Mouse (Mus musculus) limb, embryonic 11.5 days (tissue): ENCODE data around the gene Prr5l. TPM values are rescaled to one million over a fixed set of nuclear protein-coding genes. Genes with fewer than 3 reads are reported as not detected.

Experiments used
- ATAC-seq: fragments of 200-750 bp; cut with Nextera tagmentation; 2 replicates; pipeline ENCODE4 v1.8.0; 2017; ENCODE audit warnings: low read depth; ENCODE audit not compliant: insufficient number of reproducible peaks, low FRiP score, low TSS enrichment
- DNase-seq: peaks from one replicate; pipeline ENCODE4 v3.0.0-alpha.2; 2015; ENCODE audit warnings: low spot score
- H3K27ac ChIP-seq: fragments of 300-500 bp; sonication (generic); replicated peaks from 2 replicates; pipeline ENCODE4 v1.5.1; 2014; ENCODE audit warnings: low read depth, mild to moderate bottlenecking, low read length
- H3K27me3 ChIP-seq: fragments of 300-500 bp; sonication (generic); 2 replicates; pipeline ENCODE4 v1.6.1; 2014; ENCODE audit warnings: mild to moderate bottlenecking, low read length, mixed read lengths; ENCODE audit not compliant: control insufficient read depth, insufficient read depth
- H3K36me3 ChIP-seq: fragments of 300-500 bp; sonication (generic); 2 replicates; pipeline ENCODE4 v1.6.1; 2014; ENCODE audit warnings: mild to moderate bottlenecking, low read length, moderate library complexity, mixed read lengths; ENCODE audit not compliant: control insufficient read depth, insufficient read depth
- H3K4me1 ChIP-seq: fragments of 300-500 bp; sonication (generic); 2 replicates; pipeline ENCODE4 v1.6.1; 2014; ENCODE audit warnings: low read length, mixed read lengths; ENCODE audit not compliant: control insufficient read depth, insufficient read depth
- H3K4me2 ChIP-seq: fragments of 300-500 bp; sonication (generic); 2 replicates; pipeline ENCODE4 v1.6.1; 2014; ENCODE audit warnings: low read depth, mild to moderate bottlenecking, moderate library complexity; ENCODE audit not compliant: severe bottlenecking
- H3K4me3 ChIP-seq: fragments of 300-500 bp; sonication (generic); 2 replicates; pipeline ENCODE4 v1.5.1; 2014; ENCODE audit warnings: low read depth, low read length
- H3K9ac ChIP-seq: fragments of 300-500 bp; sonication (generic); 2 replicates; pipeline ENCODE4 v1.6.1; 2014; ENCODE audit warnings: mild to moderate bottlenecking, low read length
- H3K9me3 ChIP-seq: fragments of 300-500 bp; sonication (generic); 2 replicates; pipeline ENCODE4 v1.6.1; 2016; ENCODE audit warnings: low read length; ENCODE audit not compliant: control insufficient read depth
- WGBS: fragments of 180-500 bp; shearing (Covaris S2); extraction: QIAGEN DNeasy Blood & Tissue Kit; methylation state at CpG from one replicate; pipeline ENCODE4 v1.1.7; 2014; 5-methylcytosine and 5-hydroxymethylcytosine counted together
- polyA plus RNA-seq: library from polyadenylated mRNA; unstranded; fragments of >200 nt; fragmentation: Nextera tagmentation; extraction: Ambion mirVana; gene quantifications from 2 replicates; pipeline ENCODE4 v1.2.1, GENCODE M21; 2014

Prr5l gene
- polyA plus RNA-seq, 1 experiment from 2014 or later: 18.6 TPM

DNA sequence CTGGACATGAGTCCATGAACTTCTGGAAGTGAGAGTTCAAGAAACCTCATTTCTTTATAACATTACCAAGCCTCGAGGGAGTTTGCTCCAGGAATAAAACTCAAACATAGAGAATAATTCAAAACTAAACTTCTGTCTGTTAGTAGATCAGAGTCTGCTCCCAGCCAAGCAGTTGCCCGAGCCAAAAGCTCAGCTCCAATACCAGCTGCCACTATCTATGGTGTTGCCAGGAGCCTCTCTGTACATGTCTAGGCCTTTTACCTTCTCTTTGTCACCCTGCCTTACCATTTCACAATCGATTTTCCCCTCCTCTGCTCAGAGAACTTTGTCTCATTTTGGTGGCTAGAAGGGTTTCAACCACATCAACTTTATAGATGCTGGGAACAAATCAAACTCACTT, 209.3 kb downstream of the Prr5l start:
- ATAC-seq: no peak
- Histone ChIP-seq H3K27ac (no peak overlapping the region), H3K9ac (no peak overlapping the region), H3K4me3 (no peak overlapping the region), H3K4me1 (no peaks in the 10 kb centered on the region), H3K27me3 (no peaks in the 10 kb centered on the region), H3K9me3 (no peaks in the 10 kb centered on the region), H3K4me2 (no peak overlapping the region), H3K36me3 (no peaks in the 10 kb centered on the region)
- DNase-seq: no peak
- 82% methylated on average over 3 of the region's 3 CpGs for whole genome bisulfite sequencing

DNA sequence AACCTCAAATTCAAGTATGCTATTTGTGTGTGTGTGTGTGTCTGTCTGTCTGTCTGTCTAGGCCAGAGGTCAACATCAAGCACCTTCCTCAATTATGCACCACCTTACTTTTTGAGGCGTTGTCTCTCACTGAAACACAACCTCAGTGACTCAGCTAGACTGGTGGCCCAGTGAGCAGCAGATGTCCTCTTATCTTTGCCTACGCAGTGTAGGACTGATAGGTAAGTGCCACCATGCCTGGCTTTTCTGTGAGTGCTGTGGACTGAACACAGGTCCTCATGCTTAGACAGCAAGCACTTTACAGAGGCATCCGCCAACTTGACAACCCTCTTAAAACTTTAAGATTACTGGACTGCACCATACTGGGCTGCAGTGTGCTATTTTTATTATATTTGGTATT, 214.1 kb downstream of the Prr5l start:
- no peaks in the 10 kb centered on the region for H3K27me3 ChIP-seq
- DNase-seq (no peak), ATAC-seq (no peak)
- WGBS: 90% methylated on average over 3 of the region's 3 CpGs
- H3K4me3 ChIP-seq: no peak overlapping the region
- no peaks in the 10 kb centered on the region for H3K36me3 ChIP-seq
- no peak overlapping the region for H3K27ac ChIP-seq
- no peaks in the 10 kb centered on the region for H3K9me3 ChIP-seq
- no peak overlapping the region for H3K9ac ChIP-seq
- H3K4me1 ChIP-seq: no peaks in the 10 kb centered on the region
- H3K4me2 ChIP-seq: no peak overlapping the region

DNA sequence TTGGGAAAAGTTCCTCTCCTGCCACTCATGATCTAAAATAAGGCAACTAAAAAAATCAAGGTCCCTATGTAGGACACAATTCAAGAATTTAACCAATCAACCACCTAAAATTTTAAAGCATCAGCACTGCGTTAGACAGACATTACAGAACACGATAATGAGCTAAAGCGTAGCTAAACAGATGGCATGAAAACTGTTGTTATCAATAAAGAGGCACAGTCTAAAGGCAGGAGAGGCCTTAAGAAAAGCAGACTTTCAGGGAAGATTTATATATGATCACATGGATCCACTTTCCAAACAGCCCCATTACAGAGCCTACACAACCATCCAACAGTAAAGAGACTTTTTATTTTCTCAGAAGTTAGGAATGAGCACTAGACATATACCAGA, 217.1 kb downstream of the Prr5l start:
- no peak overlapping the region for H3K4me2 ChIP-seq
- H3K4me3 ChIP-seq: no peak overlapping the region
- H3K27ac ChIP-seq: no peak overlapping the region
- no peaks in the 10 kb centered on the region for H3K9me3 ChIP-seq
- WGBS: 83% methylated on average over 3 of the region's 3 CpGs
- no peaks in the 10 kb centered on the region for H3K36me3 ChIP-seq
- ATAC-seq: no peak
- H3K9ac ChIP-seq: no peak overlapping the region
- no peak for DNase-seq
- no peaks in the 10 kb centered on the region for H3K27me3 ChIP-seq
- H3K4me1 ChIP-seq: no peaks in the 10 kb centered on the region

DNA sequence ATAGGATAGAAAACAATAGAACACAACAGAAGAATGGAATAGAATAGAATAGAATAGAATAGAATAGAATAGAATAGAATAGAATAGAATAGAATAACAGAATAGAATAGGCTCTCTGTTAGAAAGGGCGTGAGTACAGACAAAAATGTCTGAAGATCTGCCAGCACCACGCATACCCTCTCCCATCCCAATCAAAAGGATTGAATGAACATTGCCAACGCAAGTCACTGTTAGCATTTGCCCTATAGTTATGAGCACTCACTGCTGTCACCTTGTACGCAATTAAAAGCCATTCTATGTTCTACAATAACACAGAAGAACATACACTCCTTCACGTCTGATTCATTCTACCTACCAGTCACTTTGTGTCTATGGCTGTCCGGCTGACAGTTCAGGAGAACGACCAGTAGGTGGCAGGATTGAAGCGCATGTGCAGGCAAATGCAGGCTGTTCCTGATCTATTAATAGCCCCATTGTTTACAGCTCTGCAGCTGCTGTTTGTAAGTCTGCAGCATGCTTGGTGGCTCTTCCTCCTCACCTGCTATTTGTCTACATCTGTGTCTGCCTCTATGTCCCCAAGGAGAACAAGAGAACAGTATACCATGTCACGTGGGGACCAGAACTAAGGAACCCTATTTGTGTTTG, 217.6 kb downstream of the Prr5l start:
- H3K27ac ChIP-seq: no peak overlapping the region
- H3K27me3 ChIP-seq: no peaks in the 10 kb centered on the region
- H3K4me1 ChIP-seq: no peaks in the 10 kb centered on the region
- peak; percentile 79 for ATAC-seq
- no peaks in the 10 kb centered on the region for H3K9me3 ChIP-seq
- no peaks in the 10 kb centered on the region for H3K36me3 ChIP-seq
- 23% methylated on average over 9 of the region's 9 CpGs for WGBS
- H3K9ac ChIP-seq: no peak overlapping the region
- no peak overlapping the region for H3K4me3 ChIP-seq
- DNase-seq: peak; percentile 87
- H3K4me2 ChIP-seq: no peak overlapping the region

Other genes starting within 250 kb of the Prr5l start
- gene Rag1, start 233.5 kb downstream of the Prr5l start, polyA plus RNA-seq: 0.56 and 0.87 TPM in 2 replicates
- gene B230118H07Rik, start 233.5 kb downstream of the Prr5l start, polyA plus RNA-seq: 60.6 and 61.7 TPM in 2 replicates
- gene Traf6, start 204.6 kb downstream of the Prr5l start, polyA plus RNA-seq: 18.5 and 20.9 TPM in 2 replicates
- gene Commd9, start 3.2 kb upstream of the Prr5l start, polyA plus RNA-seq: 61.1 and 65.2 TPM in 2 replicates